Mouse (Mus musculus) gastrocnemius, postnatal 36 days (tissue): ENCODE measurements at regions not wholly inside any gene's neighbourhood (a gene's known extent, or its start where the extent isn't known, plus 50 kb on each side); places are given as distances from the start of the nearest gene placed in this dataset.

Experiments
- DNase-seq, 2 experiments: peaks; one replicate each; pipeline ENCODE4 v3.0.0; 2022
- intact Hi-C: fragments of 180-260 bp; cut with DNase I; formaldehyde crosslinking; loops from one replicate; pipeline ENCODE4 v1.15.1; 2025

DNA sequence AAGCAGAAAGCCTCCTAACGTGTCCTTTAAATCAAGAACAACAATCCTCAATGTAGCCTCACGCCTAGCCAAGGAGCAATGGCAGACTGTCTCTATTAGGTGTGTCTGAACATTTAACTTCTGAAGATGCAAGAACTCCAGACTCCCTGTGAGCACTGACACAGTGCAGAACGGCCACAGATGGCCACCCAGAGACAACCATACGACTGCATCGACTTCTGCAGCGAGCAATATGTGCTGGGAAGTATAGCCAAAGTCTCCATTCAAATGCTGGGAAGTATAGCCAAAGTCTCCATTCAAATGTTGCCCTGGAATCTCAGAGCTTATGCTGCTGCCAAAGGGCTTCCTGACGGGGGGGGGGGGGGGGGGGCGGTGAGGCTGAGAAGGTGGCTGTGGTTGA lies 463.5 kb downstream of the Efna5 start:
- intact Hi-C loops = no loop called here
- no peak for DNase-seq

DNA sequence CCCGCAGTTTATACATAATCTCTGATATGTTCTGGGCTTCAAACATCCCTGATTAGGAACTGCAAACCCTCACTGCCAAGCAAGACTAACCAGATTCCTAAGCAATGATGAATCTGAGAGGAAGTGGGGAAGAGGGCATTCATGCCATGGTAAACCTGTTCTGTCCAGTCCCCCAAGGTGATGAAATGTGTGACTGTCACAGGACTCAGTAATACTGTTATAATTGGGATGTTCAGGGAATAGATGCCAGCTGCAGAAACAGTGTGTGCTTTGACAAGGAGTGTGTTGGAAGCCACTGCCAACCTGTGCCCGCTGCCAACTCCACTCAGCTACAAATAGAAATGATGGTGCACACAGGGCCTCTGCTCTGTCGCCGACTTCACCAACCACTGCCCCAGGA lies 466.0 kb downstream of the Efna5 start:
- intact Hi-C loops = no loop called here
- peak; percentile 15 to 20 for DNase-seq

DNA sequence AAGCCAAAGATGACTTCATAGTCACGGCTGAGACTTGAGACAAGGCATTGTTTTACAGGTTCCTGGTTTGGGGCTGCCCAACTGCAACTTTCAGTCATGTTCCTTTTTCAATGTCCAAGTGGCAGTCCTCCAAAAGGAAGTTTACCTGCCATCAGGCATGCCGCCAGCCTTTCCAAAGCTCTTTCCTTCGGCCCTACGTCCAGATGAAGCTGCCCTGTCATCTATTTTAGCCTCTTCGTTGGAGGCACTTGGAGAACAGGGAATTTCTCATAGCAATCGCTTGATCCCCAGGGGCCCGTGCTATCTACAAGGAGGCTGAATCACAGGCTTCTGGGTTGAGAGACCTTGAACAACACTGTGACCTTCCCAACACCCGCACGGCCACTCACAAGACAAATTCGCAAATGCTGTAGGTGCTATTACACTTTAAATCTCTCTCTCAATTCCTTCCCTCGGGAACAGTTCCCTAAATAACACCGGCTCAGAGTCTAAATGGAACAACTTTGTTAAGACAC lies 468.4 kb downstream of the Efna5 start:
- intact Hi-C loops = no loop called here
- no peak for DNase-seq

DNA sequence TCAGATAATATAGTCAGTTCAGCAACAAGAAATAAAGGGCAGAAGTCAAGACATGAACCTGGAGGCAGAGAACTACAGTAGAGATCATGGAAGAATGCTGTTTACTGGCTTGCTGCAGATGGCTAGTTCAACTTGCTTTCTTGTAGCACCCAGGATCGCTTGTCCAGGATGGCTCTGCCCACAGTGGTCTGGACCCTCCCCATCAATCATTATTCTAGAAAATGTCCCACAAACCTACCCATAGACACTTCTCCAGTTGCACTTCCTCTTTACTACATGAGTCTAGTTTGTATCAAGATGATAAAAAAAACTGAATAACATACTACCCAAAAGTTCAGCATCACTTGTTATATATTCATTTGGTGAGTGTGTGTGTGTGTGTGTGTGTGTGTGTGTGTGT lies 477.4 kb downstream of the Efna5 start:
- no peak for DNase-seq
- intact Hi-C loops = no loop called here

DNA sequence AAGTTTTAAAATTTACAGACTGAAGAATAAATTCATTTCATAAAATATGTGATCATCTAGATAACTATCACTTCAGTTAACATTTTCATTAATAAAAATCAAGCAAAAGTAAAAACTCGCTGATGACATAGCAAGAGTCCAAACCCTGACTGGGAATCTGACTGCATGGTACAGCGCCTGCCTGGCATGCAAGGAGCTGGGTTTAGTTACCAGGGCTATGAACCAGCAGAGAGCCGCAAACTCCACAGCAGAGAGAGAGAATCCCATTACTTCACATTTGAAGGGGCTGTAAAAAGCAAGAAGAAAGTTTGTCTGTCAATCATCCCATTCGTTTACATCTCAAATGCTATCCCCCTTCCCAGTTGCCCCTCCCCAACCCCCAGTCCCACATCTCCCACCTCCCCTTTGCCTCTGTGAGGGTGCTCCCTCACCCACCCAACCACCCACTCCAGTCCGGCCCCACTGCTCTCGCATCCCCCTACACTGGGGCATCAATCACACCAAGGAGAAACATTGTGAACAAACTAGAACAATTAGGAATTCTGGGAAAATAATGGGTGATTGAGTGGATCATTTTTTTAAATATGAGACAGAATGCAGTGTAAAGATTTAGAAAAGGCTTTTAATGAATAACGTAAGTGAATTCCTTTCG lies 487.6 kb downstream of the Efna5 start:
- intact Hi-C loops = no loop called here
- DNase-seq = no peak

DNA sequence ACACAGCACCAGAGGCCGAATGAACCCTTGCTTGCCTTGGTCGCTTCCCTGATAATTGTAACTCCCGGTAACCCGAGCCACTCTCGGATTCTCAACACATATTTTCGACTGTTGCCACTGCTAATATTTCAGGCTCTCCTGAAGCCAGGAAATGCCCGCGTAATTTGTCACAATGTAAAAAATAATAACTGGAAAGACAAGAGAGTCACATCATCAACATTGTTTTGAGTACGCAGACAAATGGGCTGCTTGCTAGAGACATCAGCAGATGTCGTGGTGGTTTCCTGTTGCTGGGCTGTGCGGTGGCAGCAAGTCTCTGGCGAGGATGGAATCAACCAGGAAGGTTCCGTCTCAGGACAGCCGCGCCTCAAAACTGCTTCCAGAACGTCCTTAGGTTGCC lies 497.1 kb downstream of the Efna5 start:
- DNase-seq = no peak
- intact Hi-C loops = no loop called here

DNA sequence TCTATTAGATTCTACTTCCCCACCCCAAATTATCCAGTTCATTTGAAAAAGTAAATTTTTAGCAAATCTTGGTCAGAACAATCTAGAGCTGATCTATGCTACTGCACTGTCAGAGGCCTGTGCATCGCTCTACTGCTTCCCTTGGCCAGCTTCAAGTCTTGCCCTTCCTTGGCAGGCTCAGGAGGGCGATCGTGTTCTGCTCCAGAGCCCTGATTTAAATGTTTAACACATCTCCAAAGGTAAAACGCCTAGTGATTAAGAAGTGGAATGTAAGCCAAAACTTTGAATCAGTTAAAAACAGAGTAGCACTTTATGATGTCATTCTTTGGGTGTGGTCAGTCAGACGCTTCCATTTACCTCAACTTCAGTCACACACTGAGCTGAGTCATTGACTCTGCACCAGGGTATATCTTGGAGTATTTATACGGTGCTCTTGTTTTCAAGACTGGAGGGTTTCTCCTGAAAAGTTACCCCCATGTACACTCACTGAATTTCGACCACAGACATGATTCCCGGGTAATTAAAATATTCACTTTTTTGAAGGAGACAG lies 502.2 kb downstream of the Efna5 start:
- no peak for DNase-seq
- intact Hi-C loops = no loop called here

DNA sequence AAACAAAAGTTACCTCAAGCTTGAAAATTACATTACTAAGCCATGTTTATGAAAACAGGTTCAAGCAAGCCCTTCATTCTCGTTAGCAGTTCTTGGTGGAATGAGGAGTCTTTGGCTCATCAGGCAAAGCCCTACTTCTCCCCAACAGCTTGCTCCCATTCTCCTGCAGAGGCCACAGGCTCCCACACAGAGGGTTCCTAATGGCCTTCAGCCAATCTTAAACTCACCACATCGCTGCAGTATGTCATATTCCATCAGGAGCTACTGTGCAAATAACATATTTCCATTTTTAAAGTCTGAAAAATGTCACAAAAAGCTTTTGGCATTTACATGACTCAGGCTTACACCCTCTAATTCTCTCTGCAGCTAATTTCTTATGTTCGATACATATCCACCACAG lies 512.0 kb downstream of the Efna5 start:
- no peak for DNase-seq
- intact Hi-C loops = no loop called here

DNA sequence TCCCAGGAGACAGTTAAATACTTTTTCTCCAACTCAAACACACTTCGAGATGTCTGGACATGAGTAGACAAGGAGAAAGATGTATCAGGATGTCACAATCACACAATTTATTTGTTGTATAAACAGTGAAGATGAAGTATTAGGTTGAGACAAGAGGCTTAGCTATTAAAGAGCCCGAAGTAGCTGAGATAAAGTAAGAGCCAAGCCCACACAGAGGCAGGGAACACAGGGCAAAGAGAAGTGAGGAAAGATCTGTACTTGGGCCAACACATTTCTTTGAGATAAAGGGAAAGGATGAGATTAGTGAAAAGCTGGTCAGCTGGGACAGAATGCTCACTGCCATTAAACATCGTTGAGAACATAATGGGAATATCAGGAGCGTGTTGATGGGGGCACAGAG lies 513.2 kb downstream of the Efna5 start:
- intact Hi-C loops = no loop called here
- DNase-seq = no peak

DNA sequence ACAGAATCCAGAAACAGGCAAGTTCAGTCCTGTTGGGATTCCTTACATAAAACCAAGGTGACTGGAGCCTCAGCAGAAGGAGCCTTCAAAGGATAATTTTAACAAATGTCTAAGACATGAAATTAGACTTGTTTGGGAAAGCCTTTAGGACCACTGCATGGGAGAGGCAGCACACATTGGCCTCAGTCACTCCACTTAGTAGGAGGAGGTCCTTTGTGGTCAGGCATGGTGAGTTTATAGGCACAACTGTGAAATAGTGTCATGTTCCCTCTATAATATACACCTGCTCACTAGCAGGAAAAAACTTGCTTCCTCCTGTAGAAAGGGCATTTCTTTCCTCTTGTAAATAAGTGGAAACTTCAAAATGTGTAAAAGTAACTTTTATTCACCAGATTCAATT lies 522.8 kb downstream of the Efna5 start:
- DNase-seq = no peak
- intact Hi-C loops = no loop called here

DNA sequence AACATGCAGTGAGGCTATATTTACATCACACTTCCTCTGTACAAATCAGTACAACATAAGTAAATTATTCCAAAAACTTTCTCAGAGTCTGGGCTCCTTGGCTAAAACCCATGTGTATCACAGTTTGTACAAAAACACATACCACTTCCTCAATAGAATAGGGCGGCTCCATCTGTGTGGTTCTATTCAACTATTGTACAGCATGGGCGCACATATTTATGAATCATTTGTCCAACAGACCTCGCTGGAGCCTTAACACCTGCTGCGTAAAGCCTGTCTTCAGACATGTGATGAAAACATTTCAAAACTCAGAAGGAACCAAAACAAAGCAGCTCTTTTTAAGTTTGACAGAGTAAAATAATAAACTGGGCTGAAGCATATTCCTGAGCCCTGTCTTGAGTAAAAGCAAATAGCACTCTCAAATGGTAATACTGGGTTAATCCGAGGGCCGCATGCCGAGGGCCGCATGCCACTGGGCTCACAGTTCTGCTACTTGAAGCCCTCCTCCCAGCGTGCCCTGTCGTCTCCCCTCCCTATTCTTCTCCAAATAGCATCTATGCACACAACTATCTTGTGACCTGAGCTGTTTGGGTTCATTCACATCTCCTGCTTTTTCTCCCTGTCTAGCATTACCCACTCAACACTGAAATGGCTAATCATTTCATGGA lies 543.1 kb downstream of the Efna5 start:
- intact Hi-C loops = no loop called here
- DNase-seq = no peak

DNA sequence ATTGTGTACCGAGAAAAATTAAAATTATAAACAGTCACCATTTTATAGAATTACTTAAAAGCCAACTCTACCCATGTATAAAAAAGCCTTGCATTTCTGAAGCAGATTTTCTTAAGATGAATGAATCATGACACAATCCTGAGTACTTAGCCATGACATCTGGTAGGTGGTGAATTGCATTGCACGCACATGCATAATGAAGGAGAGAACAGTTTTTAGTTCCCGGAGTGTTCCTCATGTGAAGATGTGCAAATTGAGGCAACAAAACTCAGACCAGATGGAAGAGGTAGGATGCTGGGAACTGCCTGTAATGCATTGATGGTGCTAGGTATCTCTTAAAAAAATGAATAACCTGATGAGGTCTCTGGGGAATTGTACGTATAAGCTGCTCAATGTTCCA lies 550.9 kb downstream of the Efna5 start:
- no peak for DNase-seq
- intact Hi-C loops = no loop called here

DNA sequence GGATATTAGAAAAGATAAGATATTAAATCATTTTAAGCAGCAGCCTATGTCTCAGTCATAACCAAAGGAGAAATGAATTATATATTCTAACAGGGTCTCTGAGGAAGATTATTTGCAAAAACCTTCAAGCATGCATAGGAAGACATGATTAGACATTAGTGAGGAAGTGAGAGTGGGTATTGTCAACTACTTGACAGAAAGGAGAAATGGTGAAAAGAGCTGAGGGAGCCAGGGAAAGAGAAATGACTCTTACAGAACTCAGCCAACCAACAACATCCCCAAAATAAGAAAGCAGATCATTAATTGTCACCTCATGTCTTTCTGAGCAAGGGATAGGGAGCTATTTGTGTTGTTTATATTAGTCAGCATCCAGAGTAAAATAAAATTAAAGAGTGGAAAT lies 554.3 kb downstream of the Efna5 start:
- intact Hi-C loops = no loop called here

DNA sequence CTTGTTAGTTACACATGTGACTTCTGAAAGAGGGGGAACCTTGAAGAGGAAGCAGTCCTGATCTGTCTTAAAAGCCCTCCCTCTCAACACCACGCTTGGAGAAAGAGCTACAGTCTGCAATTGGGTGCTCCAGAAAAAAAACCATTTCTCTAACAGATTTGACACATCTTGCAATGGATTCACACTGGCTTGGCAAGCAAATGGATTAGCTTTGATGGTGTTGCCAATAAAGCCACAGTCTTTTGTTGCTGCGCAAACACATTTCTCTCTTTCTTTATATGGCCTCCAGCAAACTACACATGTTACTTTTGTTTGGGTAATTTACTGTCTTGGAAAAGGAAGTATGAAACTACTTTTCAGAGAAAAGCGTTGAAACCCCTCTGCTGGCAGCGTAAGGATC lies 562.1 kb downstream of the Efna5 start:
- intact Hi-C loops = no loop called here
- DNase-seq = no peak

More for the DNA sequence above, 554.3 kb downstream of the Efna5 start:
- DNase-seq = no peak

DNA sequence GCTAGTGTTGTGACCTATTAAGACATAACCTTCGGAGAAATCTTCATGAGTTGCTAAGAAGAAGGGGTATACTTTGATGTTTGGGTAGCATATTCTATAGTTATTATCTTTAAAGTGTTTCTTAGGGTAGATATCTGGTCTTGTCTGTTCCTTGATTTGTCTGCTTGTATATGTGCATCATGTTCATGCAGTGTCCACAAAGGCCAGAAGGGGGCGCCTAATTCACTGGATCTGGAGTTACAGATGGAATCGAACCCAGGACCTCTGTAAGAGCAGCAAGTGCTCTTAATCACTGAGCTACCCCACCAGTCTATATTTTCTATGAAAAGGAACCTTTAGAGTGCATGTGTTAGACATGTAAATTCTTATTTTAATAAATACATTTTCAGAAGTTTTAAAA lies 571.1 kb downstream of the Efna5 start:
- intact Hi-C loops = no loop called here
- DNase-seq = no peak

DNA sequence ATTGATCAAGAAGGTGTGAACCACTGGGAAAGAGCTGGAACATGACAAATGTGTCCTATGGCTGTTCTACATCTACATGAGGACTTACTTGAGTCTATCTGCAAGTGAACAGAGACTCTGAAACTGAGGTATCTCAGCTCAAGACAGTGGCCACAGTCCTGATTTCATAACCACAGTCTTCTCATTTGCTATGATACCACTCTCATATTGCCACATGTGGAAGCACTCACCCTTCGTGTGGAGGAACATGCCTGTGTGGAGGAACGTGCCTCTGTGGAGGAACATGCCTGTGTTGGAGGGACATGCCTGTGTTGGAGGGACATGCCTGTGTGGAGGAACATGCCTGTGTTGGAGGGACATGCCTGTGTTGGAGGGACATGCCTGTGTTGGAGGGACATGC lies 574.0 kb downstream of the Efna5 start:
- DNase-seq = no peak
- intact Hi-C loops = no loop called here

DNA sequence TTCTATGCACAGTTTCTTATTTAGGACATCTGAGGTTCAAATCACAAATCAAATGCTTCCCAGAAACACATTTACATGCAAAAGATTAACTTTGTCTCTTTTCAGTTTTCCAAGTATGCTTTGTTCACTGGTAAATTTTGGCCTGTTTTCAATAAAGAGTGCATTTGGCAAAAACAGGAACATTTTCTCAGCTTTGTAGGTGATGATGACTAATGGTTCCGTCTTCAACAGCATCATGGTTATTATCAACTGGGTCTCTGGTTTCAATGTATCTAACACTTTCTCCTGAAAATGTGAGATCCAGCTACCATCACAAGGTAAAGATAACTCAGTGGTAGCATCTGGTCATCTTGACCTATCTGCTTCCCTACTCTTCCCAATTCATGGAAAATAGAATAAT lies 574.6 kb downstream of the Efna5 start:
- intact Hi-C loops = no loop called here
- no peak for DNase-seq

DNA sequence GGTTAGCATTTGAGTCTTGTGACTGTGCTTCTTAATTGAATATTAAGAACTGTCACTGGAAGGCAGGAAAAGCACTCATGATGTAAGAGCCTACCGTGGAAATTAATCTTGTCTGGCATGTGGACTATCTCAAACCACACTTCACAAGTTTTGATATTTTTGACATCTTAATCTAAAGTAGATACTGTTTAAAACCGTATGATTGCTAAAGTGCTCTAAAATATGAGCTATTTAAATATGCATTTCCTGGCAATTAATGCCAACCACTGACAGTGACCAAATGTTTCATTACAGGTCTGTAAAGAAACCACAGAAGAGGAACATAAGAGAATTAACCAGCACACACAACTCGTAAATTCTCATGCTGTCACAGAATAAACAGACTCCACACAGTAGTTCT lies 576.0 kb downstream of the Efna5 start:
- DNase-seq = no peak
- intact Hi-C loops = no loop called here

DNA sequence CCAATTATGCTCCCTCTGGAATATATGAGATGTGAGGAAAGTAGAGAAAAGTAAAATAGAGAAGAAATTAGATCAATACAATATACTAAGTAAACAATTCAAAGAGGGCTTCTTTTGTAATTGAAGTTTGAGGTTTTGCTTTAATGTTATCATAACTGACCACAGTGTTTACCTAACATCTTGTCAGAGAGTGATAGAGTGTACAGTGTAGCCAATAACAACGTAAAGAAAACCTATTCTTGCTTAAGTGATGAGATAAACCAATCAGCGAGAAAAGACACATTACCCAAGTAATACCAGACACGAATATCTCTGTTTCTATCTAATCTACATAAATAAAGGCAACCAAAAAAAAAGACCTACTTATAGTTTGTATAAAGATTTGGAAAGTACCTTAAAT lies 577.0 kb downstream of the Efna5 start:
- DNase-seq = no peak
- intact Hi-C loops = no loop called here

DNA sequence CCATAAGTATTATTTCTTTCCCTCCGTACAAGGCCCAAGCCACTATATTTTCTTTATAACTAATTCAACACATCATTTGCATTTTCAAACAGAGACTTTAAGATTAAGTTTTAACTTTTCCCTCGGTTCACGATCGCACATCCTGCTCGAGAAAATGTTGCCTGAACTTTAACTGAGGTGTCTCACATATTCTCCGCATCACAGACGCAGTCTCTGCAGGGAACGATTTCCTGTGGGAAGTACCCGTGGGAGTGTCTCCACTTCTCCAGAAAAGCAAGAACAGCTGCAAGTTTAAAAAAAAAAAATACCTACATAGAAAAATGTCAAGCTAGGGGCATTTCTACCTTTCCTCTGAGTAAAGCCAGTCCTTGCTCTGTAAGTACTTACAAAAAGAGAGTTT lies 581.2 kb downstream of the Efna5 start:
- no peak for DNase-seq
- intact Hi-C loops = no loop called here

DNA sequence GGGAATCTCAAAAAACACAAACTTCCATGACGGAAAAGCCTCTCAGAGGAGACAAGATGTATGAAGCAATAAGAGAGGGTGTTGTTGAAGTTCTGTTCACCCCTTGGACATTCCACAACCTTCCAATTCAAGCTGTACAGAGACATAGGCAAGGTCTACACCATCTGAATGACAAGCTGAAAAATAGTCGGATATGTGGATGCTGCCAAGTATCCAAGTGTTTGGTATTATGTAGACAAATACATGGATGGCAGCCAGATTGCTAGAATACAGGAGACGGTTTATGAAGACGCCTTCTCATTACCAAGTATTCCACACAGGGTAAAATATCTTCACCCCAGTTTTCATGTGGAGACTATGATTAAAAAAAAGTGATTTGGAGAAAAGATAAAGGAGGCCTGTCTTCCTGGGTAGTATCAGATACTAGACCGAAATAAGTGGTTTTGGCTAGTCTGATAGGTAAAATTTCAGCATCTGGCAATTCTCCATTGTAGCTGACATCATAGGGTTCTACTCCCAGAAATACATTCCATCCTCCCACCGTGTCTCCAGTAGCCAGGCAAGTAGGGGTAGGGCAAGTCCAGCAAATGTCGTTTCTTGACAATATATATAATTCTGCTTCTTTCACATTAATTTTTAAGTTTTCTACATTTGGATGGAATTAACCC lies 583.6 kb downstream of the Efna5 start:
- intact Hi-C loops = no loop called here
- no peak for DNase-seq

DNA sequence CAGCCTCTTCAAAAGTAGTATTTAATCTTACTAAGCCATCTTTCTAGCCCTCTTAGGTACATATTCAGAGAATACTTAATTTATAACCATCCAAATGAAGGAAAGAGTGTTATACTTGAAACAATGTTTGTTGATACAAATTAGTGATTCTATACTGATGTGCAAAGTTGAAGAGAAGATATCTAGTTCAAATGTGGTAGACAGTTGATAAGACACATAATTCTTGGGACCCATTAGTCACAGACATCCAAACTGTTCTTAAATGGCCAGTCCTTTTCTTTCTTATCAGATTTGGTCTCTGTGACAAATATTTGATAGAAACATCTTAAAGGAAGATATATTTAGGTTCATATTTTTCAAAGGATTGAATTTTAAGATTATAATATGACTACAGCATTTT lies 585.7 kb downstream of the Efna5 start:
- intact Hi-C loops = no loop called here
- no peak for DNase-seq
